ENCODE assay signal across 9 mouse cellular contexts in the genomic region with DNA sequence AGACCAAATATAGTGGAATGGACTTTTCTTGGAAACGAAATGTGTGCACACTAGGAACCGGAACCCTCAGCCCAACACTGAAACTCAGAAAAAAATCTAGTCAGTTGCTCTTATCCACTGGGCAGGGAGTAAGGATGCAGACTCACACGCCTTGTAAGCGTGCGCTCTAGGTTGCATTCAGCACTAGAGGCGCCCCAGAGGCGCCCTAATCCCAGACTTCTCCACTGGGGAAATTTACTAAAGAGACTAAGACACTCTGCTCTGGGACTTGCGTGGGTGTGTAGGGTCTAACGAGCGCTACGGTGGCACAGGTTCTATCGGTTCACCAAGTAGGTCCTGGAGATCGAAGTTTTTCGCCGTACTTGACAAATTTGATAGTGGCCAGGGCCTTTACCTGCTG. TPM values are rescaled to one million over a fixed set of nuclear protein-coding genes. Genes with fewer than 3 reads are reported as not detected.
A peak's percentile ranks its signal among the peaks of the same experiment; 100 is the strongest.
DNase-seq lines count a peak whose midpoint lies in the region; ATAC-seq and TF ChIP-seq lines count a peak whose summit lies in the region.
"Had no signal": no experiment of that assay in that cellular context is flagged by ENCODE, and none has a peak within 500 bp of the region (broad histone marks: within the 10 kb centered on the region; RNA-seq: fewer than 3 reads in every experiment).

No protein-coding gene starts in this region.

- WGBS in heart, adult 2 months: 3% methylated on average over 15 of the region's 15 CpGs
- WGBS in embryonic facial prominence, embryonic 11.5 days: 2% methylated on average over 15 of the region's 15 CpGs
- WGBS in intestine, embryonic 14.5 days: under 1% methylated on average over 15 of the region's 15 CpGs
- WGBS in midbrain, embryonic 14.5 days: 2% methylated on average over 15 of the region's 15 CpGs

- TF ChIP-seq POLR2A in heart, adult 2 months (IDR thresholded peaks at IDR 0.05; ENCODE audit: insufficient read depth, low read depth, low read length): no peak

- H3K9me3 ChIP-seq in embryonic facial prominence, embryonic 11.5 days (replicated peaks; ENCODE audit: control insufficient read depth, low read length): no peaks in the 10 kb centered on the region
- no peaks in the 10 kb centered on the region for H3K9me3 ChIP-seq in intestine, embryonic 14.5 days (ENCODE audit: control insufficient read depth, low read length)
- H3K9me3 ChIP-seq in midbrain, embryonic 14.5 days (ENCODE audit: control insufficient read depth, low read length): no peaks in the 10 kb centered on the region

- peak; percentile 72 for TF ChIP-seq CTCF in heart, adult 2 months (IDR thresholded peaks at IDR 0.05)

- intact Hi-C loops in heart, adult 2 months (cut with DNase I): no loop called here
- intact Hi-C loops in heart, postnatal 36 days (cut with DNase I): loop anchor here (5.0 kb wide), 1 partner anchor 41 kb away; no protein-coding TSS in a partner anchor

- H3K9ac ChIP-seq in heart, adult 2 months (ENCODE audit: low read depth, low read length): peak overlapping the region; percentile 94; the same call in 1 of the 2 replicates
- H3K9ac ChIP-seq in embryonic facial prominence, embryonic 11.5 days (replicated peaks; ENCODE audit: low read length): no peak overlapping the region
- peak overlapping the region; percentile 80; the same call in 1 of the 2 replicates for H3K9ac ChIP-seq in intestine, embryonic 14.5 days (ENCODE audit: low read length)
- H3K9ac ChIP-seq in midbrain, embryonic 14.5 days (replicated peaks; ENCODE audit: low read length): peak overlapping the region; percentile 81; the same call in 1 of the 2 replicates

- no peak for ATAC-seq in embryonic facial prominence, embryonic 11.5 days (replicated peaks; ENCODE audit: insufficient number of reproducible peaks, low FRiP score, low TSS enrichment, low read depth)
- peak; percentile 40 for ATAC-seq in intestine, embryonic 14.5 days (replicated peaks; ENCODE audit: low FRiP score, low TSS enrichment, low read depth)
- ATAC-seq in midbrain, embryonic 14.5 days (ENCODE audit: low FRiP score, low TSS enrichment): no peak

- no peak for TF ChIP-seq EP300 in heart, adult 2 months (IDR thresholded peaks at IDR 0.05; ENCODE audit: insufficient read depth, low read depth, low read length)

- H3K36me3 ChIP-seq in heart, adult 2 months (ENCODE audit: control insufficient read depth, insufficient read depth, low read length): peaks cover under 1% of the 10 kb centered on the region
- no peaks in the 10 kb centered on the region for H3K36me3 ChIP-seq in embryonic facial prominence, embryonic 11.5 days (replicated peaks; ENCODE audit: control insufficient read depth, insufficient read depth, low read depth, low read length)
- no peaks in the 10 kb centered on the region for H3K36me3 ChIP-seq in intestine, embryonic 14.5 days (ENCODE audit: control insufficient read depth, insufficient read depth, low read length)
- no peaks in the 10 kb centered on the region for H3K36me3 ChIP-seq in midbrain, embryonic 14.5 days (ENCODE audit: control insufficient read depth, insufficient read depth, low read length)

- peak overlapping the region; percentile 83 for H3K4me3 ChIP-seq in heart, adult 2 months
- H3K4me3 ChIP-seq in embryonic facial prominence, embryonic 11.5 days (ENCODE audit: low read depth, low read length): peak overlapping the region; percentile 81; the same call in 1 of the 2 replicates
- H3K4me3 ChIP-seq in intestine, embryonic 14.5 days (ENCODE audit: low read depth, low read length): peak overlapping the region; percentile 79
- peak overlapping the region; percentile 83 for H3K4me3 ChIP-seq in midbrain, embryonic 14.5 days (replicated peaks; ENCODE audit: low read depth, low read length)

- H3K27ac ChIP-seq in heart, adult 2 months: peak overlapping the region; percentile 98
- no peak overlapping the region for H3K27ac ChIP-seq in embryonic facial prominence, embryonic 11.5 days (replicated peaks; ENCODE audit: low read depth, low read length)
- H3K27ac ChIP-seq in intestine, embryonic 14.5 days (ENCODE audit: low read depth): peak overlapping the region; percentile 85
- H3K27ac ChIP-seq in midbrain, embryonic 14.5 days (replicated peaks; ENCODE audit: low read depth, low read length): 0 out of 2 replicates have a peak overlapping the region, but pooled peaks have one; percentile 89

- peak in 1 of 2 experiments; percentile 40 for DNase-seq in heart, adult 2 months
- DNase-seq in heart, postnatal 36 days: no peak
- peak; percentile 66 for DNase-seq in embryonic facial prominence, embryonic 11.5 days (ENCODE audit: low spot score)
- DNase-seq in intestine, embryonic 14.5 days (ENCODE audit: low spot score): peak; percentile 77
- peak; percentile 82 for DNase-seq in midbrain, embryonic 14.5 days
- no peak for DNase-seq in testis, postnatal 14 days (ENCODE audit: low spot score)
- DNase-seq in frontal cortex, adult 2 months (ENCODE audit: extremely low spot score in 1 of 2, low spot score in 1 of 2): no peak
- DNase-seq in left cerebral cortex, adult 8-10 months (ENCODE audit: low spot score in 2 of 2): no peak

- H3K79me2 ChIP-seq in heart, adult 2 months (replicated peaks; ENCODE audit: control insufficient read depth, insufficient read depth, low read length): peaks cover 2% of the 10 kb centered on the region; the same call in 1 of the 2 replicates

- H3K27me3 ChIP-seq in heart, adult 2 months (ENCODE audit: control insufficient read depth, insufficient read depth, low read length): no peaks in the 10 kb centered on the region
- H3K27me3 ChIP-seq in embryonic facial prominence, embryonic 11.5 days (ENCODE audit: control insufficient read depth, insufficient read depth, low read length): peaks cover 4% of the 10 kb centered on the region; the same call in 1 of the 2 replicates
- H3K27me3 ChIP-seq in intestine, embryonic 14.5 days (replicated peaks; ENCODE audit: control insufficient read depth, insufficient read depth, low read length): no peaks in the 10 kb centered on the region; the same call in 1 of the 2 replicates
- no peaks in the 10 kb centered on the region for H3K27me3 ChIP-seq in midbrain, embryonic 14.5 days (ENCODE audit: control insufficient read depth, insufficient read depth, low read length)

- peaks cover 30% of the 10 kb centered on the region for H3K4me1 ChIP-seq in heart, adult 2 months (ENCODE audit: control insufficient read depth, insufficient read depth, low read length)
- no peaks in the 10 kb centered on the region for H3K4me1 ChIP-seq in embryonic facial prominence, embryonic 11.5 days (ENCODE audit: control insufficient read depth, insufficient read depth, low read length)
- peaks cover 14% of the 10 kb centered on the region; the same call in 1 of the 2 replicates for H3K4me1 ChIP-seq in intestine, embryonic 14.5 days (replicated peaks; ENCODE audit: control insufficient read depth, insufficient read depth, low read length)
- peaks cover 24% of the 10 kb centered on the region for H3K4me1 ChIP-seq in midbrain, embryonic 14.5 days (ENCODE audit: control insufficient read depth, insufficient read depth, low read length)

- peak overlapping the region; percentile 98 for H3K4me2 ChIP-seq in embryonic facial prominence, embryonic 11.5 days (ENCODE audit: low read depth, low read length)
- peak overlapping the region; percentile 90 for H3K4me2 ChIP-seq in intestine, embryonic 14.5 days (ENCODE audit: low read length)
- H3K4me2 ChIP-seq in midbrain, embryonic 14.5 days (ENCODE audit: low read length): peak overlapping the region; percentile 90

RNA-seq across cellular contexts. Expression of a gene that starts 0.6 kb away (rescaled TPM):
- total RNA-seq in heart, adult 2 months (2021): 10 to 100 TPM; 53.4 to 67.5 TPM
- polyA plus RNA-seq in heart, adult 2 months (2012; rRNA removed): 56.7 and 58.4 TPM in 2 replicates
- total RNA-seq in heart, postnatal 36 days (2021): 10 to 100 TPM; 58.7 to 67.8 TPM
- 8.9 and 9.9 TPM in 2 replicates for polyA plus RNA-seq in embryonic facial prominence, embryonic 11.5 days (2014; fragmentation: Nextera tagmentation; extraction: Ambion mirVana)
- 21.4 and 22.2 TPM in 2 replicates for polyA plus RNA-seq in intestine, embryonic 14.5 days (2014; fragmentation: Nextera tagmentation; extraction: Ambion mirVana)
- polyA plus RNA-seq in midbrain, embryonic 14.5 days (2014; fragmentation: Nextera tagmentation; extraction: Ambion mirVana): 17.8 and 19.1 TPM in 2 replicates
- 8.4 and 9.1 TPM in 2 replicates for polyA plus RNA-seq in frontal cortex, adult 2 months (2012; rRNA removed)
- 10 to 100 TPM; 16.0 to 17.9 (median 16.8) TPM for total RNA-seq in left cerebral cortex, adult 8-10 months (2022)

RNA-seq across cellular contexts. Expression of a gene that starts 19.4 kb away (rescaled TPM):
- 10 to 100 TPM; 12.2 to 15.2 TPM for total RNA-seq in heart, adult 2 months (2021)
- polyA plus RNA-seq in heart, adult 2 months (2012; rRNA removed): 23.9 and 31.1 TPM in 2 replicates
- total RNA-seq in heart, postnatal 36 days (2021): 10 to 100 TPM; 13.6 to 18.9 TPM
- polyA plus RNA-seq in embryonic facial prominence, embryonic 11.5 days (2014; fragmentation: Nextera tagmentation; extraction: Ambion mirVana): 36.5 and 37.6 TPM in 2 replicates
- polyA plus RNA-seq in intestine, embryonic 14.5 days (2014; fragmentation: Nextera tagmentation; extraction: Ambion mirVana): 39.0 and 41.6 TPM in 2 replicates
- 32.0 and 37.3 TPM in 2 replicates for polyA plus RNA-seq in midbrain, embryonic 14.5 days (2014; fragmentation: Nextera tagmentation; extraction: Ambion mirVana)
- 16.9 and 17.3 TPM in 2 replicates for polyA plus RNA-seq in frontal cortex, adult 2 months (2012; rRNA removed)
- 10 to 100 TPM; 11.4 to 13.8 (median 12.2) TPM for total RNA-seq in left cerebral cortex, adult 8-10 months (2022)

RNA-seq across cellular contexts. Expression of a gene that starts 19.7 kb away (rescaled TPM):
- 1 to 10 TPM; 7.6 to 8.1 TPM for total RNA-seq in heart, adult 2 months (2021)
- 5.5 and 7.3 TPM in 2 replicates for polyA plus RNA-seq in heart, adult 2 months (2012; rRNA removed)
- 1 to 10 TPM; 8.1 to 8.7 TPM for total RNA-seq in heart, postnatal 36 days (2021)
- polyA plus RNA-seq in embryonic facial prominence, embryonic 11.5 days (2014; fragmentation: Nextera tagmentation; extraction: Ambion mirVana): 6.6 and 7.2 TPM in 2 replicates
- 7.7 and 8.2 TPM in 2 replicates for polyA plus RNA-seq in intestine, embryonic 14.5 days (2014; fragmentation: Nextera tagmentation; extraction: Ambion mirVana)
- 15.9 and 17.9 TPM in 2 replicates for polyA plus RNA-seq in midbrain, embryonic 14.5 days (2014; fragmentation: Nextera tagmentation; extraction: Ambion mirVana)
- 10.0 and 10.6 TPM in 2 replicates for polyA plus RNA-seq in frontal cortex, adult 2 months (2012; rRNA removed)
- total RNA-seq in left cerebral cortex, adult 8-10 months (2022): 10 to 100 TPM; 14.7 to 16.3 (median 15.3) TPM

RNA-seq across cellular contexts. Expression of a gene that starts 41.1 kb away (rescaled TPM):
- total RNA-seq in heart, adult 2 months (2021): not detected
- 0.44 and 0.59 TPM in 2 replicates for polyA plus RNA-seq in heart, adult 2 months (2012; rRNA removed)
- total RNA-seq in heart, postnatal 36 days (2021): not detected
- not detected in 2 replicates for polyA plus RNA-seq in embryonic facial prominence, embryonic 11.5 days (2014; fragmentation: Nextera tagmentation; extraction: Ambion mirVana)
- not detected in 2 replicates for polyA plus RNA-seq in intestine, embryonic 14.5 days (2014; fragmentation: Nextera tagmentation; extraction: Ambion mirVana)
- polyA plus RNA-seq in midbrain, embryonic 14.5 days (2014; fragmentation: Nextera tagmentation; extraction: Ambion mirVana): 0.83 and 2.7 TPM in 2 replicates
- 0.48 TPM in 1 of 2 replicates, not detected in the other for polyA plus RNA-seq in frontal cortex, adult 2 months (2012; rRNA removed)
- not detected for total RNA-seq in left cerebral cortex, adult 8-10 months (2022)
- polyA plus RNA-seq: C2C12 had no signal

RNA-seq across cellular contexts. Expression of a gene that starts 45.1 kb away (rescaled TPM):
- total RNA-seq in heart, adult 2 months (2021): under 1 TPM; 0.61 to 0.63 TPM
- 1.00 and 1.2 TPM in 2 replicates for polyA plus RNA-seq in heart, adult 2 months (2012; rRNA removed)
- total RNA-seq in heart, postnatal 36 days (2021): under 1 TPM; 0.64 to 0.98 TPM
- 0.10 and 0.32 TPM in 2 replicates for polyA plus RNA-seq in embryonic facial prominence, embryonic 11.5 days (2014; fragmentation: Nextera tagmentation; extraction: Ambion mirVana)
- polyA plus RNA-seq in intestine, embryonic 14.5 days (2014; fragmentation: Nextera tagmentation; extraction: Ambion mirVana): 0.30 and 0.81 TPM in 2 replicates
- 0.47 and 0.59 TPM in 2 replicates for polyA plus RNA-seq in midbrain, embryonic 14.5 days (2014; fragmentation: Nextera tagmentation; extraction: Ambion mirVana)
- polyA plus RNA-seq in frontal cortex, adult 2 months (2012; rRNA removed): 0.46 and 0.78 TPM in 2 replicates
- total RNA-seq in left cerebral cortex, adult 8-10 months (2022): under 1 TPM; 0.25 to 0.53 (median 0.49) TPM

Comparison
In these comparisons a context has a peak if more than half of its experiments do, and no peak if none do; other contexts are left out.
1. DNase-seq: peak in embryonic facial prominence, embryonic 11.5 days (single experiment), intestine, embryonic 14.5 days (single experiment) and midbrain, embryonic 14.5 days (single experiment); none in heart, postnatal 36 days (0 of 2), testis, postnatal 14 days (single experiment), frontal cortex, adult 2 months (0 of 2) and left cerebral cortex, adult 8-10 months (0 of 2).
2. Peak in every context shown above with its lines, with median percentiles within 50 percentile points of each other: H3K4me3 ChIP-seq and H3K4me2 ChIP-seq.